Mouse (Mus musculus): ENCODE results near the gene Hsd3b2. TPM values are rescaled to one million over a fixed set of nuclear protein-coding genes. Genes with fewer than 3 reads are reported as not detected.
"Not testable (repeated sequence)": the region's sequence is repeated elsewhere in the genome, so short reads cannot be mapped to it uniquely, and the experiment has no call there.

Hsd3b2 gene
- polyA plus RNA-seq (2015; fragmentation: Nextera tagmentation; extraction: Ambion mirVana) = 0.04 TPM in 1 of 2 replicates, not detected in the other

- no peaks in the 10 kb centered on the region for H3K9me3 ChIP-seq
- H3K4me2 ChIP-seq = no peak within 1 kb of the TSS
- no peaks in the 10 kb centered on the region for H3K36me3 ChIP-seq
- H3K27ac ChIP-seq (replicated peaks) = no peak within 1 kb of the TSS
- H3K27me3 ChIP-seq = no peaks in the 10 kb centered on the region
- H3K4me1 ChIP-seq (replicated peaks) = no peaks in the 10 kb centered on the region
- H3K4me3 ChIP-seq = no peak within 1 kb of the TSS
- H3K9ac ChIP-seq = no peak within 1 kb of the TSS
- no peak for ATAC-seq (ENCODE audit: low FRiP score, low read depth)
- WGBS = 84% methylated on average over 1 of the region's 1 CpGs
Measured at GRCm38 (mm10) chr3:98724376-98724775, at the start of gene Hsd3b2. TSS of gene Hsd3b2 (minus strand) at chr3:98724543.

GRCm38 (mm10) chr3:98764155-98764554 is 39.8 kb upstream of the Hsd3b2 start:
- Histone ChIP-seq H3K9ac (no peak overlapping the region), H3K9me3 (no peaks in the 10 kb centered on the region), H3K27me3 (no peaks in the 10 kb centered on the region), H3K4me3 (no peak overlapping the region), H3K27ac (replicated peaks) (no peak overlapping the region), H3K4me1 (replicated peaks) (no peaks in the 10 kb centered on the region), H3K4me2 (no peak overlapping the region), H3K36me3 (no peaks in the 10 kb centered on the region)
- ATAC-seq (ENCODE audit: low FRiP score, low read depth) = no peak

- Histone ChIP-seq H3K27me3 (no peaks in the 10 kb centered on the region), H3K4me3 (no peak overlapping the region), H3K4me2 (no peak overlapping the region), H3K9me3 (no peaks in the 10 kb centered on the region), H3K9ac (no peak overlapping the region), H3K36me3 (no peaks in the 10 kb centered on the region), H3K4me1 (replicated peaks) (no peaks in the 10 kb centered on the region), H3K27ac (replicated peaks) (no peak overlapping the region)
- WGBS = 89% methylated on average over 3 of the region's 3 CpGs
- ATAC-seq (ENCODE audit: low FRiP score, low read depth) = no peak
Measured at GRCm38 (mm10) chr3:98756836-98757235, 32.5 kb upstream of the Hsd3b2 start.

GRCm38 (mm10) chr3:98752171-98752570 is 27.8 kb upstream of the Hsd3b2 start:
- H3K4me3 ChIP-seq = no peak overlapping the region
- H3K27me3 ChIP-seq = no peaks in the 10 kb centered on the region
- H3K9ac ChIP-seq = no peak overlapping the region
- no peak overlapping the region for H3K4me2 ChIP-seq
- H3K27ac ChIP-seq (replicated peaks) = no peak overlapping the region
- ATAC-seq (ENCODE audit: low FRiP score, low read depth) = no peak
- no peaks in the 10 kb centered on the region for H3K9me3 ChIP-seq
- no peaks in the 10 kb centered on the region for H3K4me1 ChIP-seq (replicated peaks)
- no peaks in the 10 kb centered on the region for H3K36me3 ChIP-seq
- 66% methylated on average over 2 of the region's 2 CpGs for WGBS

- not testable (repeated sequence) for ATAC-seq (ENCODE audit: low FRiP score, low read depth); H3K4me2 ChIP-seq; H3K4me1 ChIP-seq (replicated peaks); H3K4me3 ChIP-seq; H3K9ac ChIP-seq; H3K27me3 ChIP-seq; H3K9me3 ChIP-seq; H3K27ac ChIP-seq (replicated peaks); H3K36me3 ChIP-seq
- WGBS = 79% methylated on average over 1 of the region's 1 CpGs
Measured at GRCm38 (mm10) chr3:98741043-98741442, 16.7 kb upstream of the Hsd3b2 start.

- Histone ChIP-seq H3K27ac (replicated peaks) (no peak overlapping the region), H3K9me3 (no peaks in the 10 kb centered on the region), H3K27me3 (no peaks in the 10 kb centered on the region), H3K4me3 (no peak overlapping the region), H3K9ac (no peak overlapping the region), H3K36me3 (no peaks in the 10 kb centered on the region), H3K4me1 (replicated peaks) (no peaks in the 10 kb centered on the region), H3K4me2 (no peak overlapping the region)
- WGBS = 57% methylated on average over 4 of the region's 4 CpGs
- no peak for ATAC-seq (ENCODE audit: low FRiP score, low read depth)
Measured at GRCm38 (mm10) chr3:98734340-98734739, 10.0 kb upstream of the Hsd3b2 start.

- Histone ChIP-seq H3K36me3 (no peaks in the 10 kb centered on the region), H3K9me3 (no peaks in the 10 kb centered on the region), H3K4me1 (replicated peaks) (no peaks in the 10 kb centered on the region), H3K27ac (replicated peaks) (no peak overlapping the region), H3K4me2 (no peak overlapping the region), H3K27me3 (no peaks in the 10 kb centered on the region), H3K4me3 (no peak overlapping the region), H3K9ac (no peak overlapping the region)
- 85% methylated on average over 2 of the region's 2 CpGs for WGBS
- ATAC-seq (ENCODE audit: low FRiP score, low read depth) = no peak
Measured at GRCm38 (mm10) chr3:98733724-98734123, 9.4 kb upstream of the Hsd3b2 start.

- no peak overlapping the region for H3K9ac ChIP-seq
- H3K9me3 ChIP-seq = no peaks in the 10 kb centered on the region
- no peaks in the 10 kb centered on the region for H3K4me1 ChIP-seq (replicated peaks)
- H3K4me2 ChIP-seq = no peak overlapping the region
- 85% methylated on average over 2 of the region's 2 CpGs for WGBS
- H3K36me3 ChIP-seq = no peaks in the 10 kb centered on the region
- H3K27me3 ChIP-seq = no peaks in the 10 kb centered on the region
- H3K4me3 ChIP-seq = no peak overlapping the region
- no peak for ATAC-seq (ENCODE audit: low FRiP score, low read depth)
- H3K27ac ChIP-seq (replicated peaks) = no peak overlapping the region
Measured at GRCm38 (mm10) chr3:98726281-98726680, 1.9 kb upstream of the Hsd3b2 start.

GRCm38 (mm10) chr3:98720740-98721139 is 3.6 kb downstream of the Hsd3b2 start:
- H3K4me1 ChIP-seq (replicated peaks) = no peaks in the 10 kb centered on the region
- no peak overlapping the region for H3K4me2 ChIP-seq
- H3K4me3 ChIP-seq = no peak overlapping the region
- no peaks in the 10 kb centered on the region for H3K36me3 ChIP-seq
- H3K27ac ChIP-seq (replicated peaks) = no peak overlapping the region
- no peaks in the 10 kb centered on the region for H3K27me3 ChIP-seq
- no peak for ATAC-seq (ENCODE audit: low FRiP score, low read depth)
- no peak overlapping the region for H3K9ac ChIP-seq
- H3K9me3 ChIP-seq = no peaks in the 10 kb centered on the region

- H3K9ac ChIP-seq = no peak overlapping the region
- H3K27me3 ChIP-seq = no peaks in the 10 kb centered on the region
- no peak for ATAC-seq (ENCODE audit: low FRiP score, low read depth)
- no peaks in the 10 kb centered on the region for H3K4me1 ChIP-seq (replicated peaks)
- no peak overlapping the region for H3K27ac ChIP-seq (replicated peaks)
- no peaks in the 10 kb centered on the region for H3K9me3 ChIP-seq
- H3K36me3 ChIP-seq = no peaks in the 10 kb centered on the region
- WGBS = 82% methylated on average over 1 of the region's 1 CpGs
- H3K4me3 ChIP-seq = no peak overlapping the region
- no peak overlapping the region for H3K4me2 ChIP-seq
Measured at GRCm38 (mm10) chr3:98682401-98682800, 41.9 kb downstream of the Hsd3b2 start.

GRCm38 (mm10) chr3:98680786-98681185 is 43.6 kb downstream of the Hsd3b2 start:
- no peak for ATAC-seq (ENCODE audit: low FRiP score, low read depth)

More at GRCm38 (mm10) chr3:98680786-98681185, 43.6 kb downstream of the Hsd3b2 start:
- no peak overlapping the region for H3K9ac ChIP-seq
- H3K4me3 ChIP-seq = no peak overlapping the region
- H3K4me1 ChIP-seq (replicated peaks) = no peaks in the 10 kb centered on the region
- no peaks in the 10 kb centered on the region for H3K27me3 ChIP-seq
- no peaks in the 10 kb centered on the region for H3K36me3 ChIP-seq
- no peaks in the 10 kb centered on the region for H3K9me3 ChIP-seq
- no peak overlapping the region for H3K27ac ChIP-seq (replicated peaks)
- H3K4me2 ChIP-seq = no peak overlapping the region

All from hindbrain, embryonic 15.5 days (tissue).